Mouse (Mus musculus) liver, embryonic 13.5 days (tissue): ENCODE data around the gene Hcar2. TPM values are rescaled to one million over a fixed set of nuclear protein-coding genes. Genes with fewer than 3 reads are reported as not detected.

Experiments
- ATAC-seq: fragments of 200-750 bp; cut with Nextera tagmentation; 2 replicates; pipeline ENCODE4 v1.8.0; 2017; ENCODE audit warnings: low read depth, mild to moderate bottlenecking, moderate number of reproducible peaks, moderate library complexity
- DNase-seq: peaks from one replicate; pipeline ENCODE4 v3.0.0; 2022
- H3K27ac ChIP-seq: fragments of 300-500 bp; sonication (generic); 2 replicates; pipeline ENCODE4 v1.5.1; 2015; ENCODE audit warnings: moderate library complexity, mild to moderate bottlenecking, inconsistent platforms
- H3K27me3 ChIP-seq: fragments of 300-500 bp; sonication (generic); 2 replicates; pipeline ENCODE4 v1.6.1; 2015; ENCODE audit warnings: mild to moderate bottlenecking, inconsistent platforms
- H3K36me3 ChIP-seq: fragments of 300-500 bp; sonication (generic); 2 replicates; pipeline ENCODE4 v1.6.1; 2015; ENCODE audit warnings: mild to moderate bottlenecking, inconsistent platforms
- H3K4me1 ChIP-seq: fragments of 300-500 bp; sonication (generic); replicated peaks from 2 replicates; pipeline ENCODE4 v1.6.1; 2015; ENCODE audit warnings: inconsistent platforms
- H3K4me2 ChIP-seq: fragments of 300-500 bp; sonication (generic); 2 replicates; pipeline ENCODE4 v1.6.1; 2015; ENCODE audit warnings: inconsistent platforms, mild to moderate bottlenecking, moderate library complexity
- H3K4me3 ChIP-seq: fragments of 300-500 bp; sonication (generic); replicated peaks from 2 replicates; pipeline ENCODE4 v1.5.1; 2015; ENCODE audit warnings: mild to moderate bottlenecking, inconsistent platforms
- H3K9ac ChIP-seq: fragments of 300-500 bp; sonication (generic); 2 replicates; pipeline ENCODE4 v1.6.1; 2015; ENCODE audit warnings: mild to moderate bottlenecking, inconsistent platforms
- H3K9me3 ChIP-seq: fragments of 300-500 bp; sonication (generic); replicated peaks from 2 replicates; pipeline ENCODE4 v1.6.1; 2016; ENCODE audit warnings: inconsistent platforms
- WGBS: fragments of 180-500 bp; shearing (Covaris S2); methylation state at CpG from one replicate; pipeline ENCODE4 v1.1.7; 2015; ENCODE audit not compliant: insufficient replicate concordance; 5-methylcytosine and 5-hydroxymethylcytosine counted together
- polyA plus RNA-seq: library from polyadenylated mRNA; unstranded; fragments of >200 nt; fragmentation: Nextera tagmentation; extraction: Ambion mirVana; gene quantifications from 2 replicates; pipeline ENCODE4 v1.2.1, GENCODE M21; 2015

Gene Hcar2
- polyA plus RNA-seq, 1 experiment from 2014 or later: 0.16 TPM

GRCm38 (mm10) chr5:123832309-123832708 lies 33.0 kb downstream of the Hcar2 start:
- no peak overlapping the region for H3K4me3 ChIP-seq
- WGBS: 62% methylated on average over 7 of the region's 7 CpGs
- no peaks in the 10 kb centered on the region for H3K9me3 ChIP-seq
- H3K36me3 ChIP-seq: no peaks in the 10 kb centered on the region
- H3K9ac ChIP-seq: no peak overlapping the region
- no peaks in the 10 kb centered on the region for H3K27me3 ChIP-seq
- H3K4me2 ChIP-seq: no peak overlapping the region
- no peak overlapping the region for H3K27ac ChIP-seq
- H3K4me1 ChIP-seq: no peaks in the 10 kb centered on the region
- ATAC-seq (no peak), DNase-seq (no peak)

DNA sequence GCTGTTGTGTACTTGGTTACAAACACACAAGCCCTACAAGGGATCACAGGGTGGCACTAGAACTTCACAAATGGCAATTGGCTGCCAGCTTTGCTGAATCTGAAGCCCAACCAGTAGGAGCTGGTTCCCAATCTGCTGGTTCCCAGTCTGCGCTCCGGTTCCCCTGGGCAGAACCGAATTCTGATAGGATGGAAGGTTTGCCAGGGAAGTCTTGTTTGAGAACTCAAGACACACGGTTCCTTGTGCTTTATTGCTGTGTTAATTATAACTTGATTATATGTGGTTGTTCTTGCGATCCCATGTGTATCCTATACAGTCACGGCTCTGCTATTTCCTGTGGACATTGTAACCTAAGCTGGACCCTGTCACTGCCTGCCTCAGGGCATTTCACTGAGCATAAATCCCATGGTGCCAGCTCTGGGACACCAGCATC lies 37.6 kb downstream of the Hcar2 start:
- no peak overlapping the region for H3K4me3 ChIP-seq
- H3K4me1 ChIP-seq: no peaks in the 10 kb centered on the region
- DNase-seq (no peak), ATAC-seq (no peak)
- no peak overlapping the region for H3K9ac ChIP-seq
- H3K27me3 ChIP-seq: no peaks in the 10 kb centered on the region
- H3K9me3 ChIP-seq: no peaks in the 10 kb centered on the region
- H3K4me2 ChIP-seq: no peak overlapping the region
- 77% methylated on average over 6 of the region's 6 CpGs for WGBS
- peaks cover 6% of the 10 kb centered on the region; the same call in 1 of the 2 replicates for H3K36me3 ChIP-seq
- H3K27ac ChIP-seq: no peak overlapping the region

DNA sequence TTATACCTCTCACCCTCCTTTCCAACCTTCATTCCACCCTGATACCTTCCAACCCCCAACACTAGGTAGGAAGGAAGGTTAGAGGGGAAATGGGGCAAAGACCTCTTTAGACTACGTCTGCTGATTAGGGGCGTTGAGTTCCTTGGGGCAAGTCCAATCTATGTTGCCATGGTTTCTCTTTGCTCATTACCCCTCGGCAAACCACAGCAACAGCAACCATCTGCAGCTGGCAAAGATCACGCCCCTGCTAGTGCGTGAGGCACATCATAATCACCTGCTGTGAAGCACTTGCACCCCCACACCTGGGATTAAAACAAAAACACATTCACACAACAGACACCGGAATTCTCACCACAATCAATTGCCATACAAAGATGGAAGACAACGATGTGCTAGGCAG lies 42.6 kb downstream of the Hcar2 start:
- Histone ChIP-seq H3K4me3 (no peak overlapping the region), H3K36me3 (peaks cover 52% of the 10 kb centered on the region), H3K4me2 (no peak overlapping the region), H3K27me3 (no peaks in the 10 kb centered on the region), H3K9me3 (no peaks in the 10 kb centered on the region), H3K4me1 (no peaks in the 10 kb centered on the region), H3K9ac (no peak overlapping the region), H3K27ac (no peak overlapping the region)
- WGBS: 71% methylated on average over 7 of the region's 7 CpGs
- ATAC-seq (no peak), DNase-seq (no peak)

DNA sequence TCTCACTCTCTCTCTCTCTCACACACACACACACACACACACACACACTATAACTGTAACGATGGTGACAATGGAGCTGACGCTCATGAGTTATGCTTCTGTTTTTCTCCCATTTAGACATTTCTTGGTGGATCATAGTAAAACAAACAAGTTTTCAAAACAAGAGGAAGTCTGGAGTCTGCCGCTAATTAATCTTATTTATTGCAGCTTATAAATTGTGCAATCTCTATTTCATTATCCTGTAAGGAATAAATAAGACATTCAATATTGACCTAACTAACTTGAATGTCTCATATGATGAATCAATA lies 44.1 kb downstream of the Hcar2 start:
- H3K27ac ChIP-seq: no peak overlapping the region
- ATAC-seq (no peak), DNase-seq (no peak)
- no peak overlapping the region for H3K4me3 ChIP-seq
- no peak overlapping the region for H3K9ac ChIP-seq
- H3K4me1 ChIP-seq: no peaks in the 10 kb centered on the region
- WGBS: 94% methylated on average over 3 of the region's 3 CpGs
- H3K4me2 ChIP-seq: no peak overlapping the region
- no peaks in the 10 kb centered on the region for H3K27me3 ChIP-seq
- peaks cover 67% of the 10 kb centered on the region for H3K36me3 ChIP-seq
- no peaks in the 10 kb centered on the region for H3K9me3 ChIP-seq

GRCm38 (mm10) chr5:123820501-123821263 lies 44.6 kb downstream of the Hcar2 start:
- DNase-seq: no peak
- Histone ChIP-seq H3K27me3 (no peaks in the 10 kb centered on the region), H3K27ac (no peak overlapping the region), H3K9ac (no peak overlapping the region), H3K4me3 (no peak overlapping the region), H3K4me2 (no peak overlapping the region), H3K4me1 (no peaks in the 10 kb centered on the region), H3K9me3 (no peaks in the 10 kb centered on the region), H3K36me3 (peaks cover 72% of the 10 kb centered on the region)
- no peak for ATAC-seq
- WGBS: 74% methylated on average over 9 of the region's 9 CpGs

DNA sequence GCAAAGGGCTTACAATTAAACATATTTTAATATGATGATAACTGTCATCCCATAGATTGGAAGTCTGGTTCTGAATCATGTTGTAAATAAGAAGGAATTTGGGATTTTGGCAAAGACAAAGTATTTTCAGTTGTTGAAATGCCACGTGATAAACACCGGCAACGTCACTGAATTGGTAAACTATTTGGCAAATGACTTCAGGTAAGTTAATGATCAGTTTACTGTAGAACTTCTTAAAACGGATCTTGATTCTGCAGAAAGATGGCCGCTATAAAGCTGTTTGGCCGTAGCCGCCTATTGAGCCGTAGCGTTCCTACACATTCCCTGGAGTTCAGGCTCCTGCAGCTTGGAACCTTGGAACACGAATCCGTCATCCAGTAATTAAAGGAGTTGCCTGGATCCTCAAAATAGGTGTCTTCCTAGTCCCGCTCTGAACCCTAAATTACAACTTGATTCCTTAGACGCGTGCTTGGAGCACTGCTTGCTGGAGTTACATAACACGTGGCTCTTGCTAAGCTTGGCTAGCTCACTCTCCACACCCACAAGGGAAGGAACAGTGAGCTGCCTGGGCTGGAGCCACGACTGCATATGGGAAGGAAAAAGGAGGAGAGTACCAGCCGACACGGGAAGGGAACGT lies 46.2 kb downstream of the Hcar2 start:
- DNase-seq (no peak), ATAC-seq (no peak)
- Histone ChIP-seq H3K4me2 (no peak overlapping the region), H3K36me3 (peaks cover 88% of the 10 kb centered on the region), H3K27ac (no peak overlapping the region), H3K9me3 (no peaks in the 10 kb centered on the region), H3K9ac (no peak overlapping the region), H3K4me3 (no peak overlapping the region), H3K27me3 (no peaks in the 10 kb centered on the region), H3K4me1 (no peaks in the 10 kb centered on the region)
- WGBS: 90% methylated on average over 19 of the region's 19 CpGs

DNA sequence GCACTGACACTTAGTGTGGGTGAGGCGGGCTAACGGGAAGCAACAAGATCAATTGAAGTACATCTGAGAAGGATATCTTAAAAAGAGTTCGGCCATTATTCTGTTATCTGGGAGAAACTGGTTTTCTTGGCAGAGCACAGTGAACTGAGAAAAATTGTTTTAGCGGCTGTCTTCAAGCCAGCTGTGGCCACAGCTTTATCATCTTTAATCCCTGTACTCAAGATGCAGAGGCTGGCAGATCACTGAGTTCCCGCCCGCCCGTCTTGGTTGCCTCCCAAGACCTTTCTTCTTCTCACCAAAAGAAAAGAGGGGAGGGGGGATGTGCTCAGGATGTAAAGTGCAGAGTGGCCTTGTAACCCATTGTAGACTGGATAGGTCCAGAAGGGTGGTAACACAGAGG lies 48.4 kb downstream of the Hcar2 start:
- H3K27ac ChIP-seq: no peak overlapping the region
- no peak overlapping the region for H3K4me2 ChIP-seq
- no peak overlapping the region for H3K9ac ChIP-seq
- no peak for ATAC-seq
- no peaks in the 10 kb centered on the region for H3K4me1 ChIP-seq
- H3K4me3 ChIP-seq: no peak overlapping the region
- H3K9me3 ChIP-seq: no peaks in the 10 kb centered on the region
- H3K36me3 ChIP-seq: peaks cover 94% of the 10 kb centered on the region
- DNase-seq: no peak
- no peaks in the 10 kb centered on the region for H3K27me3 ChIP-seq
- 82% methylated on average over 7 of the region's 7 CpGs for WGBS

Other genes starting within 250 kb of the Hcar2 start
- gene Clip1, start 180.9 kb downstream of the Hcar2 start, polyA plus RNA-seq: 12.4 and 13.4 TPM in 2 replicates
- 30.7 and 42.3 TPM in 2 replicates for gene Zcchc8, start 144.4 kb downstream of the Hcar2 start, polyA plus RNA-seq
- 56.2 and 67.0 TPM in 2 replicates for gene Rsrc2, start 116.1 kb downstream of the Hcar2 start, polyA plus RNA-seq
- gene Kntc1, start 115.8 kb downstream of the Hcar2 start, polyA plus RNA-seq: 22.6 and 26.0 TPM in 2 replicates
- gene Hcar1, start 14.5 kb upstream of the Hcar2 start, polyA plus RNA-seq: 0.09 and 0.14 TPM in 2 replicates
- 79.0 and 103 TPM in 2 replicates for gene Denr, start 41.7 kb upstream of the Hcar2 start, polyA plus RNA-seq
- 0.92 and 1.2 TPM in 2 replicates for gene Gm43518, start 61.9 kb upstream of the Hcar2 start, polyA plus RNA-seq
- 3.6 and 4.1 TPM in 2 replicates for gene Ccdc62, start 65.2 kb upstream of the Hcar2 start, polyA plus RNA-seq
- gene Hip1r, start 108.1 kb upstream of the Hcar2 start, polyA plus RNA-seq: 11.3 and 12.9 TPM in 2 replicates
- gene Vps37b, start 166.8 kb upstream of the Hcar2 start, polyA plus RNA-seq: 16.1 and 18.0 TPM in 2 replicates
- 4.5 and 4.6 TPM in 2 replicates for gene Abcb9, start 230.3 kb upstream of the Hcar2 start, polyA plus RNA-seq
- gene Ogfod2, start 246.8 kb upstream of the Hcar2 start, polyA plus RNA-seq: 18.4 and 18.5 TPM in 2 replicates